Mouse (Mus musculus) kidney, adult 2 months (tissue): ENCODE data around the gene Srrt.

Source experiments
- CTCF ChIP-seq: fragments of 200-500 bp; conservative IDR thresholded peaks from 2 replicates; pipeline ENCODE4 v1.5.1; 2011; ENCODE audit warnings: low read depth, mild to moderate bottlenecking, control low read depth, low read length, moderate library complexity, mixed read lengths; ENCODE audit not compliant: insufficient read depth, insufficient read length
- POLR2A ChIP-seq: fragments of 200-500 bp; IDR thresholded peaks from one replicate; pipeline ENCODE4 v1.6.1; 2011; ENCODE audit warnings: low read depth, low read length, control low read depth

DNA sequence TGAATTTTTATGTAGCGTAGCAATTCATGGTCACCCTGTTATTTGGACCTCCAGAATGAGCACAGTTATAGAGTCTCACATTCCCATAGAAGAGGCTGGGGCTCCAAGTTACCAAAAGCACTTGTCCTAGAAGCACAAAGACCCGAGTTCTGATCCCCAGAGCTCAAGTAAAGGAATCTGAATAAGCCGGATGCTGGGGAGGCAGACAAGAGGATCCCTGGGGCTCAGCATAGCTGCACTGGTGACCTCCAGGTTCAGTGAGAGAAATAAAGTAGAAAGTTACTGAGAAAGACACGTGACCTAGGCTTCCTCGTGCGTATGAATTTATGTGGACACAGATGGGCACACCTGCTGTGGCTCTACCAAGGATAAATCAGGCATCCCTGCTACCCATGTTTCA is 27.6 kb upstream of the Srrt start:
- TF ChIP-seq POLR2A (no peak), CTCF (no peak)
